Mouse (Mus musculus): ENCODE measurements at regions not wholly inside any gene's neighbourhood (a gene's known extent, or its start where the extent isn't known, plus 50 kb on each side); places are given as distances from the start of the nearest gene placed in this dataset.

DNA sequence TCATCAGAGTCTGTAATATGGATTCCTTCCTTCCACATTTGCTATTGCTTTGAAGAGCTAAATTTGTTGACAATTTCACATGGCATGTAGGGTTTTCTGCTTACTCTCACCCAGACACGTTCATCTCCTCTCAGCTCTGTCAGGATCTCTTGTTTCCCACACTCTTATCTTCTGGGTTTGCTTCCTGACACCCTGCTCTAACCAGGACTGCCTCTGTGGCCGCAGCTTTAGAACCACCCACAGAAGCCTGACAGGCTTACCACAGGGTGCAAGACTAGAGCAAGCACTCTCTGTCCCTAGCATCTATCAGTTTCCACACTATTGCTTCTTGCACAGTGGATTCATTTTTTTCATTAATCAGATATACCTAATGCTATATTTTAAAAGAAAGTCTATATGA, 408.5 kb upstream of the Btbd3 start:
- TF ChIP-seq POLR2A (IDR thresholded peaks at IDR 0.05; ENCODE audit: low read depth, low read length) (no peak), CTCF (IDR thresholded peaks at IDR 0.05; ENCODE audit: extremely low read depth, insufficient read depth, insufficient read length, insufficient replicate concordance) (no peak)
